Mouse (Mus musculus) left cerebral cortex, adult 6 months (tissue): Measurements from ENCODE around the gene Ubtd1. TPM values are rescaled to one million over a fixed set of nuclear protein-coding genes. Genes with fewer than 3 reads are reported as not detected.

Source experiments
- long read RNA-seq, 2 experiments: library from polyadenylated mRNA; unstranded; transcript quantifications; one replicate each; pipeline ENCODE4 v2.0.0; 2019 to 2020
- polyA plus RNA-seq: library from polyadenylated mRNA; unstranded; fragments of <200 nt; fragmentation: Nextera tagmentation; gene quantifications from 2 replicates; pipeline ENCODE4 v1.2.3, GENCODE M21; 2021

The Ubtd1 gene
- 4.6 and 7.3 TPM in 2 replicates for polyA plus RNA-seq
- long read RNA-seq, experiment 1, transcript Ubtd1-201 (3 exons, 1,529 nt) = major isoform, 23 of 27 reads
- long read RNA-seq, experiment 1, partial matches to known transcripts = 3 of 27 reads
- long read RNA-seq, experiment 1, other reads (novel, unspliced or antisense) = 1 of 27 reads
- long read RNA-seq, experiment 2, partial matches to known transcripts = 1 of 4 reads
- long read RNA-seq, experiment 2, other reads (novel, unspliced or antisense) = 2 of 4 reads

GRCm38 (mm10) chr19:41981595-41981927 is at the start of gene Ubtd1:
Ubtd1 (plus strand) TSS chr19:41981763.

GRCm38 (mm10) chr19:41933179-41934086 is 48.1 kb upstream of the Ubtd1 start, which contains the start of the genes Exosc1 and Zdhhc16:
Exosc1 (minus strand) TSS chr19:41933423.
Zdhhc16 (plus strand) TSS chr19:41933480.

GRCm38 (mm10) chr19:41980819-41981594 is 556 bp upstream of the Ubtd1 start, which contains the start of gene Mms19:
Mms19 (minus strand) TSS chr19:41981157.

GRCm38 (mm10) chr19:42035456-42036248 is 54.1 kb downstream of the Ubtd1 start, which contains the start of gene Ankrd2:
Ankrd2 (plus strand) TSS chr19:42036000.

GRCm38 (mm10) chr19:42045269-42046102 is 63.9 kb downstream of the Ubtd1 start, which contains the start of gene Hoga1:
Hoga1 (plus strand) TSS chr19:42045610.

GRCm38 (mm10) chr19:42051948-42052347 is 70.4 kb downstream of the Ubtd1 start, which contains the start of gene 4933411K16Rik:
4933411K16Rik (plus strand) TSS chr19:42052248.

Other genes with a start within 250 kb of the Ubtd1 start
- gene Slit1, start 238.1 kb upstream of the Ubtd1 start, polyA plus RNA-seq = 7.8 and 9.1 TPM in 2 replicates
- gene Arhgap19, start 179.7 kb upstream of the Ubtd1 start, polyA plus RNA-seq = 0.88 and 1.3 TPM in 2 replicates
- 38.8 and 67.3 TPM in 2 replicates for gene Frat1, start 151.8 kb upstream of the Ubtd1 start, polyA plus RNA-seq
- 0.47 and 2.9 TPM in 2 replicates for gene Frat2, start 133.6 kb upstream of the Ubtd1 start, polyA plus RNA-seq
- 9.4 and 10.5 TPM in 2 replicates for gene Rrp12, start 85.6 kb upstream of the Ubtd1 start, polyA plus RNA-seq
- 796 and 831 TPM in 2 replicates for gene Pgam1, start 69.8 kb upstream of the Ubtd1 start, polyA plus RNA-seq
- 47.8 and 54.7 TPM in 2 replicates for gene Exosc1, start 48.3 kb upstream of the Ubtd1 start, polyA plus RNA-seq
- 33.6 and 40.0 TPM in 2 replicates for gene Zdhhc16, start 48.3 kb upstream of the Ubtd1 start, polyA plus RNA-seq
- gene Mms19, start 606 bp upstream of the Ubtd1 start, polyA plus RNA-seq = 7.5 and 9.4 TPM in 2 replicates
- gene Ankrd2, start 54.2 kb downstream of the Ubtd1 start, polyA plus RNA-seq = 0.73 and 0.74 TPM in 2 replicates
- 0.40 and 0.59 TPM in 2 replicates for gene Hoga1, start 63.8 kb downstream of the Ubtd1 start, polyA plus RNA-seq
- not detected in 2 replicates for gene 4933411K16Rik, start 70.5 kb downstream of the Ubtd1 start, polyA plus RNA-seq
- gene Morn4, start 104.6 kb downstream of the Ubtd1 start, polyA plus RNA-seq = 54.3 and 60.6 TPM in 2 replicates
- 9.2 and 12.7 TPM in 2 replicates for gene Pi4k2a, start 108.7 kb downstream of the Ubtd1 start, polyA plus RNA-seq
- 87.6 and 90.4 TPM in 2 replicates for gene Avpi1, start 147.3 kb downstream of the Ubtd1 start, polyA plus RNA-seq
- gene Marveld1, start 165.6 kb downstream of the Ubtd1 start, polyA plus RNA-seq = 0.91 and 1.5 TPM in 2 replicates
- 13.5 and 20.6 TPM in 2 replicates for gene Zfyve27, start 182.2 kb downstream of the Ubtd1 start, polyA plus RNA-seq
- gene Sfrp5, start 220.5 kb downstream of the Ubtd1 start, polyA plus RNA-seq = 0.63 and 0.94 TPM in 2 replicates